Mouse (Mus musculus) frontal cortex, adult 2 months (tissue): ENCODE data around the gene Dmd. TPM values are rescaled to one million over a fixed set of nuclear protein-coding genes. Genes with fewer than 3 reads are reported as not detected.
"Not testable (repeated sequence)": the region's sequence is repeated elsewhere in the genome, so short reads cannot be mapped to it uniquely, and the experiment has no call there.

Experiments used
- DNase-seq, 2 experiments: peaks; one replicate each; pipeline ENCODE4 v3.0.0; 2022; ENCODE audit warnings: low spot score in 1 of 2; ENCODE audit errors: extremely low spot score in 1 of 2
- polyA plus RNA-seq: library from polyadenylated mRNA; depleted of rRNA; stranded (reverse); fragments of >200 nt; gene quantifications from 2 replicates; pipeline ENCODE4 v1.2.3, GENCODE M21; 2012; rRNA removed

Gene Dmd
- polyA plus RNA-seq, result 36.2 and 43.5 TPM in 2 replicates

DNA sequence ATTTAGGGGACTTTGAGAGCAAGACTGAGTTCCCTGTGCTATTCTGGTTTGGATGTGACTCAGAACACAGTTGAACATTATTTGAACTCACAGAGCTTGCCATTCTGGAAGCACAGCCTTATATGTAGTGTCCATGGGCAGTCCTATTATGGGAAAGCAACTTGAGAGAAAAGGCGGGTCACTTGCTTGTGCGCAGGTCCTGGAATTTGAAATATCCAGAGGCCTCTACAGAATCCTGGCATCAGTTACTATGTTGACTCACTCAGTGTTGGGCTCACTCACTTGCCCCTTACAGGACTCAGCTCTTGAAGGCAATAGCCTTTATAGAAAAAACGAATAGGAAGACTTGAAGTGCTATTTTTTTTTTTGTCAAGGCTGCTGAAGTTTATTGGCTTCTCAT, at the start of gene Dmd:
Dmd (plus strand) TSS at position 241 of the 400 bp plus-strand sequence.
- no peak for DNase-seq

DNA sequence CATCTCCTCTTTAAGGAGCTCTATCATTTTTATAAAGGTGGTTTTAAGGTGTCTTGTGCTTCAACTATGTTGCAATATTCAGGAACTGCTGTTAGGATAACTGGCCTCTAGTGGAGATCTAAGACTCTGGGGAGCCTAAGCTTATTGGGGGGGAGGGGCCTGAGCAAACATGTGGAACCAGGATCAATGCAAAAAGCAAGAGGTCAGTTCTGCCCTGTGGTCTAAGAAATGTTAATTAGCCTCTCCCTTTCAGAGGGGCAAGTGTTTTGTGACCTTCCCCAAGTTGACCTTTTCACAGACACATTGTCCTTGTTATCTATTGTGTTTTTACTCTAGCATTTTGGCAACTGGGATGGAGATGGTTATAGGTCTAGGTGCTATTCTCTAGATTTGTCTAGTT, 47.2 kb upstream of the Dmd start:
- no peak for DNase-seq

DNA sequence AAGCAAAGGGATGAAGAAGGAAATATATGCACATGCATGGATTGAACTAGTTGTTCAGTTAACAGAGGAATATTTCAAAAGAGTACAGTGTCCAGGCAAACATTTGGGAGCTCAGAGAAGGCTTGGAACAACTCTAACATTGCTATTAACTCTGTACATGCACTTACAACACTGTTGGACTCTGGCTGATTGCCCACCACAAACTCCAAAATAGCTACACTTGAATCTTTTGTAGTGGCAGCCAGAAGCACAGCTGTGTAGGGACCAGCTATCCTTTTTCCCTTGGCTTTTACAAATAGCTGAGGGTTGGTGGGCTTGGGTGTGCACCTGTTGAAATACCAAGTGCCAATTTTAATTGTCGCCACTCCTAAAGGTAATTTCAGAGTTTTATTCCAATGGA, 39.0 kb downstream of the Dmd start:
- no peak for DNase-seq

DNA sequence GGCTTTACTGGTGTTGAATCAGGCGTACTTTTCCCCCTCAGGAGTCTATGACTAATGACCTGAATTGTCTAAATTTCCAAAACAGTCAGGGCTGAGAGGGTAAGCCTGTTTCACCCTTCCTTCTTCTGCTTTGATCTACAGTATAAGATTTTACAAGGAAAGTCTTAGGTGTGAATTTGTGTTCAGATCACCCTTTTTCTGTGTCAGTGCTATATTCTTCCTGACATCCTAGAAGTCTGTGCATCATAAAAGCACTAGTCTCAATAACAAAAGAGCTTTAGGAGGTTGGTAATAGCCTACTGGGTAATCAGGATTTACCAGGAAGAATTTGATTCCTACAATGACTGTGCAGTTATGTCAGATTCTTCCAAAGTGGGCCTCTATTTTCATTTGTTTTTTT, 101.5 kb downstream of the Dmd start:
- no peak for DNase-seq

DNA sequence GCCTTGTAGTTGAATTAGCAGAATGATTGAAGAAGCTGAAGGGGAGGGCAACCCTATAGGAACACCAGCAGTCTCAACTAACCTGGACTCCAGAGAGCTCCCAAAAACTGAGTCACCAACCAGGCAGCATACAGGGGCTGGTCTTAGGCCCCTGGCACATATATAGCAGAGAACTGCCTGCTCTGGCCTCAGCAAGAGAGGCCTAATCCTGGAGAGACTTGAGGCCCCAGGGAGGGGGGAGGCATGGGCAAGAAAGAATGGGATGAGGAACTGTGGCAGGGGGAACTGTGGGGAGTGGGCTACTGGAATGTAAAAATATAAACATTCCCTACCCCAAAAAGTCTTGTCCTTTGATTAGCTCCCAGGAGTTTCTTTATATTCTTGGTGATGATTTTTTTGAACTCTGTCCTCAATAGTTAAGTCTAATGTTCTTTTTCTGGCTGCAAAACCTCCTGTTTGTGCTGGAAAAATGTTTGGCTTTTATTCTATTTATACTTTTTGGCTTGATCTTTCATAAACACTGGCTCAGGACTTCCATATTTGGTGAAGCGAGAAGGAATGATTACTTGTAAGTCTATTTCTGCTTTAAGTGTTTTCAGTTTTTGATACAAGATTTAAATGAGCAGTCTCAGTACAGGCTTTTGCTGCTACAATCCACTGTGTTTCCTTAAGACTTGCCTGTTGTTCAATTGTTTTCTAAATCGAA, 167.7 kb downstream of the Dmd start:
- no peak for DNase-seq

DNA sequence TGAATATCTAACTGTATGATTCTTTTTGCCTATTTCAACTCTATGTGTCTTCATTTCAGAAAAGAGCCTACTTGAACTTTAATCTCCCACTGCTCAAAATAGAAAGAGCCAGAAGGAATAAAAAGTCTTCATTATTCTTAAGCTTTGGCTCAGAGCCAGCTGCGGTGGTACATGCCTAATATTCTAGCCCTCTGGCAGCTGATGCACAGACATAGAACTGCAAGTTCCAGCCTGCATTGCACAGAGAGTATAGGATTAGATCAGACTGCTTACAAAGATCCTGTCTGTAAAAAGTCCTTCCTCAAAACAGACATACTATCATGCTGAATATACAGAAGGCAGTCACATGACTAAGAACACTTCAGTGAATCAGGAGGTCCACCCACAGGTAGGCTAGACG, 168.5 kb downstream of the Dmd start:
- DNase-seq, result no peak

DNA sequence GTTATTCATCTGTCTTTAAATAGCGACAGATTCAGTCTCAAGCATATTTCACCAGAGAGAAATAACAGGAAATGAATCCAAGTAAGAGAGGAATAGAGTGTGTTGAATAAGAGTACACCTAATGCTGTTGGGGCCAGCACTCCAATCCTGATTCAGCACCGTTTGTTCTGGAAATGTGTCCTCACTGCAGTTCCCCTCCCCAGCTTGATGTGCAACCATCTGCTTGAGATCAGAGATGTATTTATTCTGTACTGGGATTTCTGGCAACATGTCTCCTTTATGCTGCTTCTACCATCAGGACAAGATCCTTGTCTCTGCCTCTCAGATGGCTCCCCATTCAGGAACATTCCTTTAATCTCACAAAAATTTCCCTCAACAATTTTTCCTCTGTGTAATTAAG, 271.9 kb downstream of the Dmd start:
- DNase-seq, result peak; percentile 6 to 32

DNA sequence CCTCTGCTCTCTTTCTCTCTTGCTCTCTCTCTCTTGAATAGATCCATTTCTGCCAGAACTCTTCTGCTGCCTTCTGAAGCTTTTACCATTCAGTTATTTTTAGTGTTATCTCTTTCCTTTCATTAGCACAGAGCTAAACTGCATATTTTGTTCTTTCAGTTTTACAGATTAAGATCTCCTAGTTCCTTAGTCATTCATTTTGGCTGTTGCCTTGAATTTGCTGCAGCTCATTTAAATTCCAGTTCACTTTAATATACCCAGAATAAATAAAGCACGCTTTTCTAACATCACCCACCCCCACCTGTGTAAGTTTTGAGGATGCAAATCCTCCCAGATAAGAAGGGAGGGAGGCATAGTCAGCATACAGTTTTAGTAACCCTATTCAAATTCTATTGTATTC, 272.4 kb downstream of the Dmd start:
- peak in 1 of 2 experiments; percentile 16 for DNase-seq

DNA sequence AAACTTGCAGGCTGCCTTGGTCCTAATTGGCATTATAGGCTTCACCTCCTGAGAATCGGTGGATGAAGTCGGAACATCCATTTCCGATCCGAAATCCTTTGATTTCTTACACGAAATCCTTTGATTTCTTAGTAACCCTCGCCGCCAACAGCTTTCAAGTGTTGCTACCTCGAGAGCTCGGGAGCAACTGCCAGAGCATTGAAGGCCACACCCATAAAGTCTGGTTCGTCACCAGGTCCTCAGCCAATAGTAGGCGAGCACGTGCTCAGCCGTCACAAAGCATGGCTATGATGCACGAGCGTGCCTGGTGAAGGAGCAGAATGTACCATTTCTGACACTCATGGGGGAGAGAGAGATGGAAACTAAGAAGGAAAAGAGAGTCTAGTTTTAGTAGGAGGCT, 538.9 kb downstream of the Dmd start, which contains the start of gene Tsga8:
Tsga8 (minus strand) TSS at position 327 of the 400 bp plus-strand sequence.
- DNase-seq, result no peak

DNA sequence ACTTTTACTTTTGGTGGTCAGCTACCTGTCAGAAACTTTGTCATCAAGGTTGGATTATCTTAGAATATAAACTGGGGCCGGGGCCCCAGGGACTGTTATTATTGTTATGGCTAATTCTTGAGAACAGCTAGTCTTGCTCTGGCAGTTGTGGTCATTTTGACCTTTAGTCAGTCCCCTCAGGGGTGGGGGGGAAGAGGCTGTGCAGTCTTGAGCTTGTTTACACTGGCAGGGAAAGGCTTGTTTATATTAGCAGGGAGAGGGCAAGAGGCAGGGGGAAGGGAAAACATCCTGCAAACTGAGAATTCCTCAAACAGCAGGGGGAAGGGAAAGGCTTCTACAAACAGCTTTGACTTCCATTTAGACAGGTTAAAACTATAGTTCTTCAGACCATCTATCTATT, 726.3 kb downstream of the Dmd start:
- no peak for DNase-seq

DNA sequence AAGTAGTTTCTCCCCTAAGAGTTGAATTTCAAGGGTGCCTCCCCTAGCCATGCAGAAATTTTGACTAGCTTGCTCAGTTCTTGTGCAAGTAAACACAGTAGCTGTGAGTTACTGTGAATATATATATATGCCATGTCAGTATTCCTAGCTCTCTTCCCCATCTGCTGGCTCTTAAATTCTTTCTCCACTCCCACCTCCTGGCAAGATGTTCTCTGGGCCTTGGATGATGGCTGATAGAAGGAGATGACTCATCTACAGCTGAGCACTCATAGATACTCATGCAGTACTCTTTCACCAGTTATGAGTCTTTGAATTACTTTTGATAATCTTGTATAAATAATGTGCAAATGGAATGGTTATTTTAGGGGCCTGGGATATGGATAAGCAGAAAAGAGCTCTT, 737.9 kb downstream of the Dmd start:
- peak; percentile 50 to 58 for DNase-seq

DNA sequence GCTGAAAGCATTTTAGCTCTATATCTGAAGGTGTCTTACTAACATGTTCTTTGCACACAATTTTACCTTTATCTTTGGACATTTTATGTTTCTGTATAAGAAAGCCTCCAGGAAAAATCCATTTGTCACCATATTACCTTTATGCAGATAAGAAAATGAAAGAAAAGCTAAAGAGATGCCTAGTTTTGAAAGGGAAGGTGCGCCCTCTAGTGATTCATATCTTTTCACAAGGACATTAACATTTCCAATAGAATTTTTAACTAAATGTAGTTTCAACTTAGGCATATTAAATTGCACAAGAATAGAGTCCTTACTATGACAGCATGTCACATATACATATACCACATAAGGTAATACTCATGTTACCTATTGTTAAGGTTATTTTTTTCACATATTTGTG, 791.9 kb downstream of the Dmd start:
- peak in 1 of 2 experiments; percentile 74 for DNase-seq

DNA sequence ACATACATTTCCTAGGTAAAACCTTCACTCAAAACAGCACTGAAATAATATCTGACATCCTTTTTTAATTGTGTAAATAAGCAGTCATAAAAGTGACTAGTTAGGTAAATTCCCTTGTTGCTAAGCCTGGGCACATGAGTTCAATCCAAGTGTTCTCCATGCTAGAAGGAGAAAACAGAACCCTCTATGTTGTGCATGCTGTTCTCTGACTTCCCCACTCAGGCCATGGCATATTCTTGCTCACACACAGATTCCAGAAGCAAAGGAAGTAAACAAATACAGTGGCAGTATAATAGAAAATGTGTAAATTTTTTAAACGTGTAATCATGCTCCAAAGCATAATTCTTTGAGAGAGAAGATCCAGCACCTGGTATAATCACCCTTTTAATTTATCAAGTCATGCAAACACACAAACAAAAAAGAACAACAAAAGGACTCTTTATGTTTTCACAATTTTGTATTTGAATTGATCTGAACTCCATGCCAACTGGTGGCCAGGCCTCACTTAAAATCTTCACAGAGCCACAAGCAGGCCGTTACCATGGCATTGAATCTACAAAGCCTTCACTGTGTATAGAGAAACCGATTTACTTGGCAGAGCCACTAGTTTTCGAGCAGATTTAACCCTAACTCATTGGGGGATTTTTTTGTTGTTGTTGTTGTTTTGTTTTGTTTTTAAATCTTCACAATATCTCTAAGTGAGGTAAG, 797.8 kb downstream of the Dmd start:
- DNase-seq, result peak in 1 of 2 experiments; percentile 9

DNA sequence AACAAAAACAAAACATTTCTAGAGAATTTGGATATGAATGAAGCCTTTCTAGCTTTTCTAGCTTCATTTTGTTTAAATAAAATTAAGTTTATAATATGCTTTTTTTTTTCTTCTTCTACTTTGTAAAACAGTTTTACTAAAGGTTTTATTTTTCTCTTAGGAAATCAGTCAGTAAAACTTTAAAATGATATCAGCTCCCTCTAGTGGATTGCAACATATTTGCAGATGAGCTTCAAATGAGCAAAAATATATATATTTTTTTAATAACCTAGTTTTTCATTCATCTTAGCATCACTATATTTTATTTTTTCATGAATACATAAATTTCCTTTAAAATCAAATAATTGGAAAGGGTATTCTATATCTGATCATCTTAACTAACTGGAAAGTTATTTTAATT, 838.7 kb downstream of the Dmd start:
- peak in 1 of 2 experiments; percentile 16 for DNase-seq

DNA sequence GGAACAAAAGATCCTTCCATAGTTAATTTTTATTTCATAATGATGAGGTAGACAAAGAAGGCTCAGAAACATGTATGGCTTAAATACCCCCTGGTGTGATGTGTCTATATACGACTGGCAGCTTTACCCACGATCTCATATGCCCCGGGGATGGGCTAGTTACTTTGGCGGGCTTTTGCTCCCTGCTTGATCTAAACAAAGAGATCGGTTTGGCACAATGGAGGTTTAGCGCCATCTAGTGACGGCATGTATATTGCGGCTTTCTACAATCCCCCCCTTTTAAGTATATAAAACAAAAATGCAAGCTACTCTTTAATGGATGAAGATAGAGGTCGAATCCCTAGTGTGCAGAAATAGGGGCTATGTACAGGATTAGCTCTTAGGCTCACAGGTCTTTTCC, 918.8 kb downstream of the Dmd start:
- peak in 1 of 2 experiments; percentile 16 for DNase-seq

DNA sequence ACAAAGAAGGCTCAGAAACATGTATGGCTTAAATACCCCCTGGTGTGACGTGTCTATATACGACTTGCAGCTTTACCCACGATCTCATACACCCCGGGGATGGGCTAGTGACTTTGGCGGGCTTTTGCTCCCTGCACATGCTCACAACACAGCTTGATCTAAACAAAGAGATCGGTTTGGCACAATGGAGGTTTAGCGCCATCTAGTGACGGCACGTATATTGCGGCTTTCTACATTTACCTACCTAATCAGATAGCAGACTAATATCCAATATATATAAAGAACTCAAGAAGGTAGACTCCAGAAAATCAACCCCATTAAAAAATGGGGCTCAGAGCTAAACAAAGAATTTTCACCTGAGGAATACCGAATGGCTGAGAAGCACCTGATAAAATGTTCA, 926.7 kb downstream of the Dmd start:
- peak in 1 of 2 experiments; percentile 27 for DNase-seq

DNA sequence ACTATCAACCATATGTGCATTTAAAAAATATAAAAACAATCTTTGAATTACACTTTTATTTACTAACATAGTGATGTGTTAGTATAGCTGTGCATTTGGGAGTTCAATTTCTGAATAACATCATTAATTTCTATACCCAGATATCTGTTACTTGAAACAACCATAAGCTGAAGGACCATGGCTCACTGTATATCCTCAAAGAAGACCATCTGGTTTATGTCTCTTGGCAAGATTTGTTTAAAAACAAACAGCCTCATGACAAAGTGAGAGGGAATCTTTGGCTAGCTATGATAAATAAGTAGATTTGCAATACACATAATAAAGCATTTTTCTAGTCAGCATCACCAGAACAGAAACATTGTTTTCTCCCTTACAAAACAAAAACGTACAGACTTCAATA, 1027.2 kb downstream of the Dmd start:
- DNase-seq, result no peak

DNA sequence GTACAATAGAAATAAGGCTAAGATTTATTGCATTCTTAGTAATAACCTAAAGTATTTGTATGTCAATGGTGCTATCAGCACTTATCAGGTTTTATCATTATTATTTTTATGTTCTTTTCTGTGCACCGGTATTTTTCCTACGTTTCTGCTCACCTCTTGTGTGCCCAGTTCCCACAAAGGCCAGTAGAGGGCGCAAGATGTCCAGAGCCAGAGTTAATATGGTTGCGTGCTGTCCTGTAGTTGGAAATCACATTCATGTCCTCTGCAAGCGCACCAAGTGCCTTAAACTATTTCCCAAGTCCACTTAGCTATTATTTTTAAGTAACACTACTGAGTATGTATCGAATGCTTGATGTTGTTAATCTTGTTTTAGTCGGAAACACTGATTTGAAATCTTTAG, 1052.6 kb downstream of the Dmd start:
- DNase-seq, result peak in 1 of 2 experiments; percentile 40

DNA sequence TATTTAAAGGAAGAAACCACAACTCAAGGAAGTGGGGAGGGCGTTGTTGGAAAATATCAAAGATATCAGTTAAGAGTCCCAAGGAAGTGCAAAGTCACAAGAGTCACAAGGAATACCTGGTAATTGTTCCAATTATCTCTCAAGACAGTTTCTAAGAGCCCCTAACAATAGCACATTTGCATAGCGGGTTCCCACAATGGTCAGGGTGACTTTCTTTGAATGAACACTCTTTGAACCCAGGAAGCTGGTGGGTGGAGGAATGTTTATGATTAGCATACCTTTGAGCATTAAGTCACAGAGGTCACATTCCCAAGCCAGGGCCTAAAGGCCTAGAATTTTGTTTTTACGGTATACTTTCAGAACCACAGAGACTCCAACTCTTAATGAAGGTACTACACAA, 1113.8 kb downstream of the Dmd start:
- not testable (repeated sequence) for DNase-seq

DNA sequence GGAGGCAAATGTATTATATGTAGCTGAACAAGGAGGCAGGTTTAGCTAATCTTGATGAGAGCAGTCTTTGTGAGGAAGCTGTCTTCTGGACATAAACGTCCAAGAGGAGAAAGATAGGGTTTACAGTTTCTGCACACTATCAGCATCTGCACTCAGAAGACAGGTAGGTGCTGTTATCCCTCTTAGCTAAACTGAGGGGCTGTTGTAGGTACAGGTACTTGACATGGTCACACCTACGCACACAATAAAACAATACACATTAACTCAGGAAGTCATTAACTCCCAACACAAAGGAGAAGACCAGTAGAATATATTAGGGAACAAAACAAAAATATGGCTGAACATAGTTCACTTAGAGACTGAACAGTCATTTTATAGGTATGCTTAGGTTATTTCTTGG, 1217.2 kb downstream of the Dmd start:
- no peak for DNase-seq

DNA sequence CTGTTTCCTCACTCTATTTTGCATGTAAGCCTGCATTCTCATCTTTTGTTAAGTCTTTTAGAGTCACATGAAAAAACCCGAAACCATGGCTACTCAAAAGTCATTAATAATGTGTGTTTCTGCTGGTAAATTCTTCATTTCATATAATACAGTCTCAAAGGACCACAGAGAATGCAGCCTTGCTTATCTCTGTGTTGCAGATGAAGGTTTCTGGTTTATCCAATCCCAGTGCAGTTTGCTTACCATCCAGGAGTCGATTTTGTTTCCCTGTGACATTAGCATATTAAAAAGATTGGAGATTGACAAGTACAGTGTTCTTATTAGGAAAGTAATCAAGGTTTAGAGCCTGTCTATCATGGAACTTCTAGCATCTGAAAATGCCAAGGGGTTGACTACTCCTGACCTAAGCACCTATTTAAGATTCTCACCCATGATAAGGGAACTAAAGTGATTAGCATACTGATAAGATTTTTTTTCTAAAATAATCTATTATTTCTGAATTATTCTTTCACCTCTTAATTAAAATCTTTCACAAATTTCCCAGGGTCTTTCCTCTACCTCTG, 1292.7 kb downstream of the Dmd start:
- DNase-seq, result no peak

DNA sequence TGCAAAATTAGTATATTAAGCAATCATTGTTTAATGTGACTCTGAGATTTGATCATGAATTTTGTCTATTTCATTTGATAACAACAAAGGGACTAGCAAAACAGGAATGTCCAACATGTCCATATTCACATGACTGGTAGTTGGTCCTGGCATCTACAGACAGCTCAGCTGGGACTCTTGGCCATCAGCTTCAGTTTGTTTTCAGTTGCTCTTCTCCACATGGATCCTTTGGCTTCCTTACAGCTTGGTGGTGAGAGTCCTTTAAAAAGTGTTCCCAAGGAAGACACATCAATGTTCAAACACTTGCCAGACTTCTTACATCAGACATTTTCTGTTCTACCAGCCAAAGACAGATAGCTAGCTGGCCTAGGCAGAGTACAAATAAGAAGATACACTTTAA, 1381.9 kb downstream of the Dmd start:
- DNase-seq, result no peak
